Mouse (Mus musculus): Measurements from ENCODE around the gene Cyp19a1. TPM values are rescaled to one million over a fixed set of nuclear protein-coding genes. Genes with fewer than 3 reads are reported as not detected.

Cyp19a1 gene
- polyA plus RNA-seq, 1 experiment: 3.2 TPM

- Histone ChIP-seq H3K27ac (ENCODE audit: control insufficient read depth, insufficient read depth, low read depth, low read length) (no peak overlapping the region), H3K4me1 (ENCODE audit: control insufficient read depth, insufficient read depth, low read length) (peaks cover 2% of the 10 kb centered on the region; the same call in 1 of the 2 replicates)
- TF ChIP-seq POLR2A (IDR thresholded peaks at IDR 0.05; ENCODE audit: control insufficient read depth, low read depth, low read length) (no peak), CTCF (IDR thresholded peaks at IDR 0.05; ENCODE audit: control insufficient read depth, insufficient read depth, insufficient replicate concordance, low read depth, low read length) (no peak)
Measured at GRCm38 (mm10) chr9:54181330-54181729, 86.6 kb downstream of the Cyp19a1 start.

GRCm38 (mm10) chr9:54180216-54180615 lies 87.7 kb downstream of the Cyp19a1 start:
- no peaks in the 10 kb centered on the region for H3K36me3 ChIP-seq (ENCODE audit: control insufficient read depth, insufficient read depth, low read length)
- no peak for TF ChIP-seq POLR2A (IDR thresholded peaks at IDR 0.05; ENCODE audit: control insufficient read depth, low read depth, low read length)
- no peak for TF ChIP-seq CTCF (IDR thresholded peaks at IDR 0.05; ENCODE audit: control insufficient read depth, insufficient read depth, insufficient replicate concordance, low read depth, low read length)
- H3K4me3 ChIP-seq (ENCODE audit: control insufficient read depth, low read depth, low read length): peak overlapping the region; percentile 28
- H3K27me3 ChIP-seq (ENCODE audit: control insufficient read depth, insufficient read depth, low read length): no peaks in the 10 kb centered on the region
- no peak overlapping the region for H3K27ac ChIP-seq (ENCODE audit: control insufficient read depth, insufficient read depth, low read depth, low read length)
- peaks cover 2% of the 10 kb centered on the region; the same call in 1 of the 2 replicates for H3K4me1 ChIP-seq (ENCODE audit: control insufficient read depth, insufficient read depth, low read length)

More at GRCm38 (mm10) chr9:54181330-54181729, 86.6 kb downstream of the Cyp19a1 start:
- Histone ChIP-seq H3K27me3 (ENCODE audit: control insufficient read depth, insufficient read depth, low read length) (no peaks in the 10 kb centered on the region), H3K4me3 (ENCODE audit: control insufficient read depth, low read depth, low read length) (peak overlapping the region; percentile 32), H3K36me3 (ENCODE audit: control insufficient read depth, insufficient read depth, low read length) (no peaks in the 10 kb centered on the region)

GRCm38 (mm10) chr9:54169489-54169888 lies 98.4 kb downstream of the Cyp19a1 start:
- H3K4me1 ChIP-seq (ENCODE audit: control insufficient read depth, insufficient read depth, low read length): no peaks in the 10 kb centered on the region
- H3K4me3 ChIP-seq (ENCODE audit: control insufficient read depth, low read depth, low read length): no peak overlapping the region
- H3K36me3 ChIP-seq (ENCODE audit: control insufficient read depth, insufficient read depth, low read length): no peaks in the 10 kb centered on the region
- no peak for TF ChIP-seq POLR2A (IDR thresholded peaks at IDR 0.05; ENCODE audit: control insufficient read depth, low read depth, low read length)
- H3K27me3 ChIP-seq (ENCODE audit: control insufficient read depth, insufficient read depth, low read length): no peaks in the 10 kb centered on the region
- H3K27ac ChIP-seq (ENCODE audit: control insufficient read depth, insufficient read depth, low read depth, low read length): no peak overlapping the region

- H3K27ac ChIP-seq (ENCODE audit: control insufficient read depth, insufficient read depth, low read depth, low read length): no peak overlapping the region
- H3K4me1 ChIP-seq (ENCODE audit: control insufficient read depth, insufficient read depth, low read length): no peaks in the 10 kb centered on the region
- no peak overlapping the region for H3K4me3 ChIP-seq (ENCODE audit: control insufficient read depth, low read depth, low read length)
- no peaks in the 10 kb centered on the region for H3K27me3 ChIP-seq (ENCODE audit: control insufficient read depth, insufficient read depth, low read length)
- H3K36me3 ChIP-seq (ENCODE audit: control insufficient read depth, insufficient read depth, low read length): no peaks in the 10 kb centered on the region
- no peak for TF ChIP-seq CTCF (IDR thresholded peaks at IDR 0.05; ENCODE audit: control insufficient read depth, insufficient read depth, insufficient replicate concordance, low read depth, low read length)
- TF ChIP-seq POLR2A (IDR thresholded peaks at IDR 0.05; ENCODE audit: control insufficient read depth, low read depth, low read length): no peak
Measured at GRCm38 (mm10) chr9:54168425-54168824, 99.5 kb downstream of the Cyp19a1 start.

- TF ChIP-seq POLR2A (IDR thresholded peaks at IDR 0.05; ENCODE audit: control insufficient read depth, low read depth, low read length) (no peak), CTCF (IDR thresholded peaks at IDR 0.05; ENCODE audit: control insufficient read depth, insufficient read depth, insufficient replicate concordance, low read depth, low read length) (peak; percentile 18; the same call in 1 of the 2 replicates)
- H3K36me3 ChIP-seq (ENCODE audit: control insufficient read depth, insufficient read depth, low read length): no peaks in the 10 kb centered on the region
- H3K4me3 ChIP-seq (ENCODE audit: control insufficient read depth, low read depth, low read length): no peak overlapping the region
- no peak overlapping the region for H3K27ac ChIP-seq (ENCODE audit: control insufficient read depth, insufficient read depth, low read depth, low read length)
- H3K27me3 ChIP-seq (ENCODE audit: control insufficient read depth, insufficient read depth, low read length): no peaks in the 10 kb centered on the region
- no peaks in the 10 kb centered on the region for H3K4me1 ChIP-seq (ENCODE audit: control insufficient read depth, insufficient read depth, low read length)
Measured at GRCm38 (mm10) chr9:54163117-54163516, 104.8 kb downstream of the Cyp19a1 start.

- H3K4me1 ChIP-seq (ENCODE audit: control insufficient read depth, insufficient read depth, low read length): no peaks in the 10 kb centered on the region
- no peaks in the 10 kb centered on the region for H3K36me3 ChIP-seq (ENCODE audit: control insufficient read depth, insufficient read depth, low read length)
- no peaks in the 10 kb centered on the region for H3K27me3 ChIP-seq (ENCODE audit: control insufficient read depth, insufficient read depth, low read length)
- no peak for TF ChIP-seq POLR2A (IDR thresholded peaks at IDR 0.05; ENCODE audit: control insufficient read depth, low read depth, low read length)
- no peak for TF ChIP-seq CTCF (IDR thresholded peaks at IDR 0.05; ENCODE audit: control insufficient read depth, insufficient read depth, insufficient replicate concordance, low read depth, low read length)
- no peak overlapping the region for H3K4me3 ChIP-seq (ENCODE audit: control insufficient read depth, low read depth, low read length)
- H3K27ac ChIP-seq (ENCODE audit: control insufficient read depth, insufficient read depth, low read depth, low read length): no peak overlapping the region
Measured at GRCm38 (mm10) chr9:54153679-54154078, 114.2 kb downstream of the Cyp19a1 start.

GRCm38 (mm10) chr9:54139191-54139590 lies 128.7 kb downstream of the Cyp19a1 start:
- Histone ChIP-seq H3K4me3 (ENCODE audit: control insufficient read depth, low read depth, low read length) (no peak overlapping the region), H3K27me3 (ENCODE audit: control insufficient read depth, insufficient read depth, low read length) (no peaks in the 10 kb centered on the region), H3K36me3 (ENCODE audit: control insufficient read depth, insufficient read depth, low read length) (no peaks in the 10 kb centered on the region), H3K27ac (ENCODE audit: control insufficient read depth, insufficient read depth, low read depth, low read length) (no peak overlapping the region), H3K4me1 (ENCODE audit: control insufficient read depth, insufficient read depth, low read length) (no peaks in the 10 kb centered on the region)
- TF ChIP-seq POLR2A (IDR thresholded peaks at IDR 0.05; ENCODE audit: control insufficient read depth, low read depth, low read length): no peak
- TF ChIP-seq CTCF (IDR thresholded peaks at IDR 0.05; ENCODE audit: control insufficient read depth, insufficient read depth, insufficient replicate concordance, low read depth, low read length): no peak

Other genes with a start within 250 kb of the Cyp19a1 start
- 0.06 TPM in 1 of 2 replicates, not detected in the other for gene Tnfaip8l3, start 199.7 kb downstream of the Cyp19a1 start, polyA plus RNA-seq (2012; rRNA removed)
- 0.19 and 0.28 TPM in 2 replicates for gene Gldn, start 18.4 kb upstream of the Cyp19a1 start, polyA plus RNA-seq (2012; rRNA removed)
- 8.7 and 9.8 TPM in 2 replicates for gene Dmxl2, start 233.5 kb upstream of the Cyp19a1 start, polyA plus RNA-seq (2012; rRNA removed)

All from testis, adult 2 months (tissue).